Mouse (Mus musculus): ENCODE results near the gene Il4i1. TPM values are rescaled to one million over a fixed set of nuclear protein-coding genes. Genes with fewer than 3 reads are reported as not detected.

Gene Il4i1
- polyA plus RNA-seq, 1 experiment: 13.8 TPM

- 73% methylated on average over 3 of the region's 3 CpGs for WGBS
- Histone ChIP-seq H3K36me3 (ENCODE audit: control insufficient read depth, insufficient read depth, low read length) (peaks cover 36% of the 10 kb centered on the region), H3K4me3 (ENCODE audit: low read depth, low read length) (no peak overlapping the region), H3K4me1 (ENCODE audit: control insufficient read depth, insufficient read depth, insufficient read length, low read length) (no peaks in the 10 kb centered on the region; the same call in 1 of the 2 replicates), H3K27me3 (ENCODE audit: control insufficient read depth, insufficient read depth, low read length) (no peaks in the 10 kb centered on the region), H3K27ac (ENCODE audit: insufficient read depth, low read depth, low read length) (no peak overlapping the region)
- TF ChIP-seq POLR2A (IDR thresholded peaks at IDR 0.05; ENCODE audit: low read depth, low read length) (no peak), CTCF (IDR thresholded peaks at IDR 0.05; ENCODE audit: extremely low read depth, insufficient read length, insufficient replicate concordance, low read depth, low read length) (no peak)
Measured at GRCm38 (mm10) chr7:44826771-44827170, 10.6 kb downstream of the Il4i1 start.

GRCm38 (mm10) chr7:44828706-44829105 is 12.5 kb downstream of the Il4i1 start:
- TF ChIP-seq POLR2A (IDR thresholded peaks at IDR 0.05; ENCODE audit: low read depth, low read length) (no peak), CTCF (IDR thresholded peaks at IDR 0.05; ENCODE audit: extremely low read depth, insufficient read length, insufficient replicate concordance, low read depth, low read length) (no peak)
- no peaks in the 10 kb centered on the region for H3K27me3 ChIP-seq (ENCODE audit: control insufficient read depth, insufficient read depth, low read length)
- no peak overlapping the region for H3K27ac ChIP-seq (ENCODE audit: insufficient read depth, low read depth, low read length)
- H3K36me3 ChIP-seq (ENCODE audit: control insufficient read depth, insufficient read depth, low read length): peaks cover 36% of the 10 kb centered on the region
- H3K4me3 ChIP-seq (ENCODE audit: low read depth, low read length): no peak overlapping the region
- WGBS: 80% methylated on average over 5 of the region's 5 CpGs
- H3K4me1 ChIP-seq (ENCODE audit: control insufficient read depth, insufficient read depth, insufficient read length, low read length): no peaks in the 10 kb centered on the region; the same call in 1 of the 2 replicates

GRCm38 (mm10) chr7:44832763-44833162 is 16.6 kb downstream of the Il4i1 start:
- Histone ChIP-seq H3K27ac (ENCODE audit: insufficient read depth, low read depth, low read length) (no peak overlapping the region), H3K4me3 (ENCODE audit: low read depth, low read length) (no peak overlapping the region), H3K36me3 (ENCODE audit: control insufficient read depth, insufficient read depth, low read length) (peaks cover 35% of the 10 kb centered on the region), H3K4me1 (ENCODE audit: control insufficient read depth, insufficient read depth, insufficient read length, low read length) (peaks cover 8% of the 10 kb centered on the region), H3K27me3 (ENCODE audit: control insufficient read depth, insufficient read depth, low read length) (no peaks in the 10 kb centered on the region)
- 50% methylated on average over 4 of the region's 4 CpGs for WGBS
- no peak for TF ChIP-seq POLR2A (IDR thresholded peaks at IDR 0.05; ENCODE audit: low read depth, low read length)
- no peak for TF ChIP-seq CTCF (IDR thresholded peaks at IDR 0.05; ENCODE audit: extremely low read depth, insufficient read length, insufficient replicate concordance, low read depth, low read length)

- peaks cover 21% of the 10 kb centered on the region for H3K4me1 ChIP-seq (ENCODE audit: control insufficient read depth, insufficient read depth, insufficient read length, low read length)
- WGBS: 86% methylated on average over 1 of the region's 1 CpGs
- H3K36me3 ChIP-seq (ENCODE audit: control insufficient read depth, insufficient read depth, low read length): peaks cover 13% of the 10 kb centered on the region
- TF ChIP-seq POLR2A (IDR thresholded peaks at IDR 0.05; ENCODE audit: low read depth, low read length) (no peak), CTCF (IDR thresholded peaks at IDR 0.05; ENCODE audit: extremely low read depth, insufficient read length, insufficient replicate concordance, low read depth, low read length) (no peak)
- H3K27me3 ChIP-seq (ENCODE audit: control insufficient read depth, insufficient read depth, low read length): no peaks in the 10 kb centered on the region
- H3K27ac ChIP-seq (ENCODE audit: insufficient read depth, low read depth, low read length): 0 out of 2 replicates have a peak overlapping the region, but pooled peaks have one; percentile 0
- no peak overlapping the region for H3K4me3 ChIP-seq (ENCODE audit: low read depth, low read length)
Measured at GRCm38 (mm10) chr7:44835373-44836015, 19.3 kb downstream of the Il4i1 start.

GRCm38 (mm10) chr7:44836016-44836404 is 19.8 kb downstream of the Il4i1 start:
- peaks cover 21% of the 10 kb centered on the region for H3K4me1 ChIP-seq (ENCODE audit: control insufficient read depth, insufficient read depth, insufficient read length, low read length)
- H3K36me3 ChIP-seq (ENCODE audit: control insufficient read depth, insufficient read depth, low read length): peaks cover 10% of the 10 kb centered on the region
- H3K27ac ChIP-seq (ENCODE audit: insufficient read depth, low read depth, low read length): peak overlapping the region; percentile 0; the same call in 1 of the 2 replicates
- WGBS: 26% methylated on average over 3 of the region's 3 CpGs
- no peak for TF ChIP-seq CTCF (IDR thresholded peaks at IDR 0.05; ENCODE audit: extremely low read depth, insufficient read length, insufficient replicate concordance, low read depth, low read length)
- TF ChIP-seq POLR2A (IDR thresholded peaks at IDR 0.05; ENCODE audit: low read depth, low read length): no peak
- H3K4me3 ChIP-seq (ENCODE audit: low read depth, low read length): peak overlapping the region; percentile 1; the same call in 1 of the 2 replicates
- no peaks in the 10 kb centered on the region for H3K27me3 ChIP-seq (ENCODE audit: control insufficient read depth, insufficient read depth, low read length)

GRCm38 (mm10) chr7:44836423-44837053 is 20.4 kb downstream of the Il4i1 start:
- no peak for TF ChIP-seq CTCF (IDR thresholded peaks at IDR 0.05; ENCODE audit: extremely low read depth, insufficient read length, insufficient replicate concordance, low read depth, low read length)
- no peak for TF ChIP-seq POLR2A (IDR thresholded peaks at IDR 0.05; ENCODE audit: low read depth, low read length)
- WGBS: 75% methylated on average over 9 of the region's 9 CpGs
- H3K27me3 ChIP-seq (ENCODE audit: control insufficient read depth, insufficient read depth, low read length): no peaks in the 10 kb centered on the region
- peaks cover 5% of the 10 kb centered on the region for H3K36me3 ChIP-seq (ENCODE audit: control insufficient read depth, insufficient read depth, low read length)
- H3K4me1 ChIP-seq (ENCODE audit: control insufficient read depth, insufficient read depth, insufficient read length, low read length): peaks cover 21% of the 10 kb centered on the region
- H3K27ac ChIP-seq (ENCODE audit: insufficient read depth, low read depth, low read length): no peak overlapping the region; the same call in 1 of the 2 replicates
- H3K4me3 ChIP-seq (ENCODE audit: low read depth, low read length): peak overlapping the region; percentile 1; the same call in 1 of the 2 replicates

- Histone ChIP-seq H3K4me3 (ENCODE audit: low read depth, low read length) (no peak overlapping the region), H3K4me1 (ENCODE audit: control insufficient read depth, insufficient read depth, insufficient read length, low read length) (peaks cover 21% of the 10 kb centered on the region), H3K27ac (ENCODE audit: insufficient read depth, low read depth, low read length) (no peak overlapping the region), H3K27me3 (ENCODE audit: control insufficient read depth, insufficient read depth, low read length) (no peaks in the 10 kb centered on the region), H3K36me3 (ENCODE audit: control insufficient read depth, insufficient read depth, low read length) (peaks cover 19% of the 10 kb centered on the region)
- no peak for TF ChIP-seq CTCF (IDR thresholded peaks at IDR 0.05; ENCODE audit: extremely low read depth, insufficient read length, insufficient replicate concordance, low read depth, low read length)
- TF ChIP-seq POLR2A (IDR thresholded peaks at IDR 0.05; ENCODE audit: low read depth, low read length): no peak
- WGBS: 95% methylated on average over 6 of the region's 6 CpGs
Measured at GRCm38 (mm10) chr7:44838073-44838472, 21.9 kb downstream of the Il4i1 start.

Measured in small intestine, adult 2 months (tissue).